Mouse (Mus musculus): ENCODE data around the gene Olfr125.

DNA sequence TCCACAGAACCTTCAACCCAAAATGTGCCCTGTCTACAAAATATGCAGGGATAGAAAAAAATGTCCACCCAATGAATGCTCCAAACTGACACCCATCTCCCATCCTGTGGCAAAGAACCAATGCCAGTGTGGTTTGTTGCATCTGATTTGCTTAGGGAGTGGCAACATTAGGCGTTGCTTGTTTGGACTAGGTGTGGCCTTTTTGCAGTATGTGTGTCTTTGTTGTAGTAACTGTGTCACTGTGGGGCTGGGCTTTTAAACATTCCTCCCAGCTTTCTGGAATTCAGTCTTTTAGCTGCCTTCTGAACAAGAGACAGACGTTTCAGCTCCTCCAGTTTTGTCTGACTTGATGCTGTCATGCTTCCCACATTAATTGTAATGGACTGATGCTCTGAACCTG, 31.2 kb downstream of the Olfr125 start:
- no peak for TF ChIP-seq EP300 (IDR thresholded peaks at IDR 0.05; ENCODE audit: low read depth)
- TF ChIP-seq CTCF (IDR thresholded peaks at IDR 0.05; ENCODE audit: low read depth) = no peak
